Mouse (Mus musculus): ENCODE measurements around the gene Ccdc34. TPM values are rescaled to one million over a fixed set of nuclear protein-coding genes. Genes with fewer than 3 reads are reported as not detected.

The Ccdc34 gene
- total and polyA plus RNA-seq, 3 experiments = 17.2 to 44.6 (median 22.4) TPM

DNA sequence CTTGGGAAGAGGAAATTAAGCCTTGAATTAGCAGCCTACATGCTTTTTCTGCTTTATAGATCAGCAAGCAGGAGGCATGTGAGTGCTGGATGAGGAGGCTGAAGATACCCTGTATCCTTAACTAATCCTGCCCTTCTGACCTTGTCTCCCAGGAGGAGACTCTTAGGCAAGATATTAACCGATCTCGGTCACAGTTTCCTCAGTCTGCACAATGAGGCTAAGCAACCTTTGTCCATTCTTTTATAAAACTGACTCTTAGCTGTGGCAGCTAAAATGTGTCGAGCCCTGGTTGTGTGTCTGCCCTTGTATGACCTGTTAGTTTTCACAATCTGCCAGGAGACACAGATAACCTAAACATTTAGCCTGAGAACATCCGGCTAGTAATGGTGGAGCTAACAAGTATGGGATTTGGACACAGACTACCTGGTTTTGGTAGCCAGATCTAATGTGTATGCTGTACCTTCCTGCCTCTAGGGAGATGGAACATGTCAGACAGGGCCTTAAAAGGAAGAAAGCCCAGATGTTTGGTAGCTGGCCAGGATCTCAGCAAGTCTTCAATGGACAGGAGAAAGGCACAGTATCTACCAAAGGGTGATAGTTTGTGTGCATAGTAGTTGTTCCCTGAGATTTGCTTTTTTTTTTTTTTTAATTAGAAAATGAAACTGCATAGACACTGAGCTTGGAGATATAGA lies 165.3 kb downstream of the Ccdc34 start:
- Histone ChIP-seq H3K27me3 (replicated peaks) (no peaks in the 10 kb centered on the region), H3K36me3 (replicated peaks in 1 of 2; ENCODE audit: control insufficient read depth in 1 of 2, insufficient read depth in 1 of 2, low read length in 1 of 2) (no peaks in the 10 kb centered on the region), H3K4me3 (replicated peaks in 1 of 3; ENCODE audit: low read depth in 2 of 3, low read length in 2 of 3, poor library complexity in 1 of 3) (no peak overlapping the region), H3K27ac (ENCODE audit: insufficient read depth, low read depth) (no peak overlapping the region), H3K79me2 (replicated peaks; ENCODE audit: control insufficient read depth, extremely low read depth, insufficient read depth, poor library complexity, severe bottlenecking) (no peaks in the 10 kb centered on the region), H3K9me3 (replicated peaks; ENCODE audit: low read length) (no peaks in the 10 kb centered on the region), H3K9ac (ENCODE audit: insufficient read depth, low read depth) (no peak overlapping the region), H3K4me2 (ENCODE audit: insufficient read depth, low read depth, poor library complexity, severe bottlenecking) (no peak overlapping the region), H3K4me1 (ENCODE audit: control insufficient read depth in 1 of 2, insufficient read depth in 2 of 2) (no peaks in the 10 kb centered on the region)
- dilution Hi-C loops (cut with MboI; ENCODE audit: extremely low pct_ligation_motif_present, extremely low pct_unique_long_range_greater_than_20kb, low sequenced_read_pairs) (no loop called here), in situ Hi-C loops (cut with MboI; ENCODE audit: low pct_ligation_motif_present, low pct_unique_long_range_greater_than_20kb, low sequenced_read_pairs) (no loop called here)
- TF ChIP-seq HCFC1 (IDR thresholded peaks at IDR 0.05; ENCODE audit: low read depth, low read length) = no peak
- DNase-seq (ENCODE audit: extremely low read depth) = no peak

DNA sequence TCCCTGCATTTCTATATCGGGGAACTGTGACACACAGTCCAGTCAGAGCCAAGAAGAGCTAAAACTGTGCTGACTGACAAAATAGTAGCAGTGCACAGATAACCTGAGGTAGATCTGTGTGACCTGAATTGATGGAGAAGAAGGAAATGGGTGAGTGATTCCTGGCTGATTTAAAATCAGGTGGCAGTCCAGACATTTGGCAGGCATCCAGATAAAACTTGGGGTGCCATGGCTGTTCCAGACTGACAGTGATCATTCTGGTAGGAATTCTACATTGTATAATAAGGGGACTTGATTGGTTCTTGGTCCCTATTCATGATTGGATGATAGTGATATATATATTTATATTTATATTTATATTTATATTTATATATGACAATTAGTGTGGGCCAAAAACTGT lies 166.5 kb downstream of the Ccdc34 start:
- TF ChIP-seq JUN (IDR thresholded peaks at IDR 0.05; ENCODE audit: insufficient read depth, low read depth, low read length) (no peak), RAD21 (IDR thresholded peaks at IDR 0.05; ENCODE audit: low read depth, low read length) (no peak), MAX (IDR thresholded peaks at IDR 0.05; ENCODE audit: low read length) (no peak), TBP (conservative IDR thresholded peaks at IDR 0.05; ENCODE audit: low read depth, low read length) (no peak), SIN3A (IDR thresholded peaks at IDR 0.05; ENCODE audit: low read length) (no peak), MEF2A (IDR thresholded peaks at IDR 0.05; ENCODE audit: borderline replicate concordance, low read depth, low read length) (no peak), NELFE (IDR thresholded peaks at IDR 0.05; ENCODE audit: low read depth, low read length) (no peak), CHD2 (IDR thresholded peaks at IDR 0.05; ENCODE audit: low read length) (no peak), E2F4 (IDR thresholded peaks at IDR 0.05; ENCODE audit: insufficient replicate concordance, low read depth, low read length) (no peak), MYC (IDR thresholded peaks at IDR 0.05; ENCODE audit: low read depth, low read length) (no peak), MAZ (IDR thresholded peaks at IDR 0.05; ENCODE audit: low read depth, low read length) (no peak), ZMIZ1 (IDR thresholded peaks at IDR 0.05; ENCODE audit: low read depth, low read length) (no peak), BHLHE40 (IDR thresholded peaks at IDR 0.05; ENCODE audit: low read depth, low read length) (no peak), ZKSCAN1 (IDR thresholded peaks at IDR 0.05; ENCODE audit: borderline replicate concordance, low read depth, low read length) (no peak), HCFC1 (IDR thresholded peaks at IDR 0.05; ENCODE audit: low read depth, low read length) (no peak)
- Histone ChIP-seq H3K27me3 (replicated peaks) (no peaks in the 10 kb centered on the region), H3K4me1 (ENCODE audit: control insufficient read depth in 1 of 2, insufficient read depth in 2 of 2) (no peaks in the 10 kb centered on the region), H3K27ac (ENCODE audit: insufficient read depth, low read depth) (no peak overlapping the region), H3K79me2 (replicated peaks; ENCODE audit: control insufficient read depth, extremely low read depth, insufficient read depth, poor library complexity, severe bottlenecking) (no peaks in the 10 kb centered on the region), H3K36me3 (replicated peaks in 1 of 2; ENCODE audit: control insufficient read depth in 1 of 2, insufficient read depth in 1 of 2, low read length in 1 of 2) (no peaks in the 10 kb centered on the region), H3K4me2 (ENCODE audit: insufficient read depth, low read depth, poor library complexity, severe bottlenecking) (no peak overlapping the region), H3K9ac (ENCODE audit: insufficient read depth, low read depth) (no peak overlapping the region), H3K4me3 (replicated peaks in 1 of 3; ENCODE audit: low read depth in 2 of 3, low read length in 2 of 3, poor library complexity in 1 of 3) (no peak overlapping the region), H3K9me3 (replicated peaks; ENCODE audit: low read length) (no peaks in the 10 kb centered on the region)
- dilution Hi-C loops (cut with MboI; ENCODE audit: extremely low pct_ligation_motif_present, extremely low pct_unique_long_range_greater_than_20kb, low sequenced_read_pairs) = no loop called here
- DNase-seq (ENCODE audit: extremely low read depth) = no peak
- in situ Hi-C loops (cut with MboI; ENCODE audit: low pct_ligation_motif_present, low pct_unique_long_range_greater_than_20kb, low sequenced_read_pairs) = no loop called here
